Mouse (Mus musculus): ENCODE results near the gene Slc3a2. TPM values are rescaled to one million over a fixed set of nuclear protein-coding genes. Genes with fewer than 3 reads are reported as not detected.
"Not testable (repeated sequence)": the region's sequence is repeated elsewhere in the genome, so short reads cannot be mapped to it uniquely, and the experiment has no call there.

Slc3a2 gene
- polyA plus RNA-seq, 1 experiment = not detected

- under 1% methylated on average over 32 of the region's 32 CpGs for WGBS
- peaks cover 4% of the 10 kb centered on the region; the same call in 1 of the 2 replicates for H3K4me1 ChIP-seq (ENCODE audit: control insufficient read depth, insufficient read depth, low read length)
- H3K27ac ChIP-seq (ENCODE audit: insufficient read depth, low read depth, low read length) = peak within 1 kb of the TSS; percentile 59; the same call in 1 of the 2 replicates
- TF ChIP-seq POLR2A (IDR thresholded peaks at IDR 0.05; ENCODE audit: insufficient read depth, low read depth, low read length) (peak; percentile 79), CTCF (IDR thresholded peaks at IDR 0.05; ENCODE audit: insufficient read depth, low read depth, low read length) (no peak)
- H3K4me3 ChIP-seq (ENCODE audit: insufficient read depth, low read depth, low read length) = peak within 1 kb of the TSS; percentile 72
These were observed 12.4 kb upstream of the Slc3a2 start, which contains the start of gene Wdr74 for GRCm38 (mm10) chr19:8735389-8736159. Gene Wdr74, plus strand, starts transcription at chr19:8735827.

GRCm38 (mm10) chr19:8734334-8734733 is 11.2 kb upstream of the Slc3a2 start:
- H3K4me1 ChIP-seq (ENCODE audit: control insufficient read depth, insufficient read depth, low read length) = peaks cover 2% of the 10 kb centered on the region; the same call in 1 of the 2 replicates
- WGBS = 69% methylated on average over 3 of the region's 3 CpGs
- H3K27ac ChIP-seq (ENCODE audit: insufficient read depth, low read depth, low read length) = no peak overlapping the region
- no peak for TF ChIP-seq POLR2A (IDR thresholded peaks at IDR 0.05; ENCODE audit: insufficient read depth, low read depth, low read length)
- no peak for TF ChIP-seq CTCF (IDR thresholded peaks at IDR 0.05; ENCODE audit: insufficient read depth, low read depth, low read length)
- H3K4me3 ChIP-seq (ENCODE audit: insufficient read depth, low read depth, low read length) = no peak overlapping the region

DNA sequence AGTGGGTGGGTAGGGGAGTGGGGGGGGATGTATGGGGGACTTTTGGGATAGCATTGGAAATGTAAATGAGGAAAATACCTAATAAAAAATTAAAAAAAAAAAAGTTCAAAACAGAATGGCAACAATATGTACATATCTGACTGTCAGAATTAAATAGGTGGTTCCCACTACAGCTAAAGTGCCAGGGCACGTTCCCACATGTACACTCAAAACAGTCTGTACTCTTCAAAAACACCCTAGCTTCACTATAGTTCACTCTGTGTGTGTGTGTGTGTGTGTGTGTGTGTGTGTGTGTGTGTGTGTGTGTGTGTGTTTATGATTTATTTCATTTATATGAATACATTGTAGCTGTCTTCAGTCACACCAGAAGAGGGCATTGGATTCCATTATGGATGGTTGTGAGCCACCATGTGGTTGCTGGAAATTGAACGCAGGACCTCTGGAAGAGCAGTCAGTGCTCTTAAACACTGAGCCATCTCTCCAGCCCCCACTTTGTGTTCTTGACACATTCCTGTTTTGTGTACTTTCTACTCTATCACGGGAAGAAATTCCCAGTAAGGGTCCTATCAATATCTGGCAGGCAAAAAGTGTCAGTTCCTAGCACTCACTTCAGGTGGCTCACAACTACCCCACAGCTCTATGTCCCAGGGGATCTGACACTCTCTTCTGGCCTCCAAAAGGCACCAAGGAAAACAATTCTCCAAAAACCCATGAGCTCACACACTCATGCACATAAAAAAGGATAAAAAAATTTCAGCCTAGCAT is 5.3 kb upstream of the Slc3a2 start:
- WGBS = 50% methylated on average over 3 of the region's 3 CpGs

GRCm38 (mm10) chr19:8727495-8728114 is 4.4 kb upstream of the Slc3a2 start:
- no peak overlapping the region for H3K27ac ChIP-seq (ENCODE audit: insufficient read depth, low read depth, low read length)
- H3K4me1 ChIP-seq (ENCODE audit: control insufficient read depth, insufficient read depth, low read length) = no peaks in the 10 kb centered on the region
- TF ChIP-seq POLR2A (IDR thresholded peaks at IDR 0.05; ENCODE audit: insufficient read depth, low read depth, low read length) (no peak), CTCF (IDR thresholded peaks at IDR 0.05; ENCODE audit: insufficient read depth, low read depth, low read length) (no peak)
- 34% methylated on average over 5 of the region's 5 CpGs for WGBS
- no peak overlapping the region for H3K4me3 ChIP-seq (ENCODE audit: insufficient read depth, low read depth, low read length)

More for the DNA sequence above, 5.3 kb upstream of the Slc3a2 start:
- H3K4me1 ChIP-seq (ENCODE audit: control insufficient read depth, insufficient read depth, low read length); H3K4me3 ChIP-seq (ENCODE audit: insufficient read depth, low read depth, low read length); H3K27ac ChIP-seq (ENCODE audit: insufficient read depth, low read depth, low read length): not testable (repeated sequence)

GRCm38 (mm10) chr19:8726609-8727390 is 3.6 kb upstream of the Slc3a2 start:
- Histone ChIP-seq H3K4me3 (ENCODE audit: insufficient read depth, low read depth, low read length) (no peak overlapping the region), H3K4me1 (ENCODE audit: control insufficient read depth, insufficient read depth, low read length) (no peaks in the 10 kb centered on the region; the same call in 1 of the 2 replicates), H3K27ac (ENCODE audit: insufficient read depth, low read depth, low read length) (no peak overlapping the region)
- TF ChIP-seq POLR2A (IDR thresholded peaks at IDR 0.05; ENCODE audit: insufficient read depth, low read depth, low read length) (no peak), CTCF (IDR thresholded peaks at IDR 0.05; ENCODE audit: insufficient read depth, low read depth, low read length) (no peak)
- WGBS = 47% methylated on average over 3 of the region's 3 CpGs

DNA sequence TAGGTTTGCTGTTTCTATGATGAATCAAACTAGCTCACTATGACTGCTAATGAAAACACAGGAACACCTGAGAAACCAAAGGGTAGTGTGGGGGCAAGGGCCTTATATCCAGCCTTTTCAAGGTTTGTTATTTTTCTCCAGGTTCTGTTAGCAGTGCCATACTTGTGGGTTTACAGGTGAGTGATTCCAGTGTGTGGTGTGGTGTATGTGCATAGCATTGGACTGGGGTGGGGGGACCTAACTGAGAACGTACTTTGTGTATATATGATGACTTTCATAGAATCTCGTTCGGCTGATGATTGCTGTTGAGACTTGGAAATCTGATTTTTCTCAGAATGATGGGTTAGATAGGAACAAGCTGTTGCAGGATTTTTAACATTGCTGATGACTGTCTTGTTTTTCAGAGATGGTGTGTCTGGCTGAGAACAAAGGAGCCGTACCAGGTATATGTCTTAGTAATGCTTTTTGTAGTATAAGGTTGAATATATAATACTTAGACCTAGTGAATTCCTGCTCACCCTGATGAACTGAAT is 2.0 kb upstream of the Slc3a2 start:
- WGBS = 47% methylated on average over 4 of the region's 4 CpGs
- Histone ChIP-seq H3K4me1 (ENCODE audit: control insufficient read depth, insufficient read depth, low read length) (peaks cover 4% of the 10 kb centered on the region; the same call in 1 of the 2 replicates), H3K27ac (ENCODE audit: insufficient read depth, low read depth, low read length) (no peak overlapping the region), H3K4me3 (ENCODE audit: insufficient read depth, low read depth, low read length) (no peak overlapping the region)
- TF ChIP-seq CTCF (IDR thresholded peaks at IDR 0.05; ENCODE audit: insufficient read depth, low read depth, low read length) = no peak
- TF ChIP-seq POLR2A (IDR thresholded peaks at IDR 0.05; ENCODE audit: insufficient read depth, low read depth, low read length) = no peak

DNA sequence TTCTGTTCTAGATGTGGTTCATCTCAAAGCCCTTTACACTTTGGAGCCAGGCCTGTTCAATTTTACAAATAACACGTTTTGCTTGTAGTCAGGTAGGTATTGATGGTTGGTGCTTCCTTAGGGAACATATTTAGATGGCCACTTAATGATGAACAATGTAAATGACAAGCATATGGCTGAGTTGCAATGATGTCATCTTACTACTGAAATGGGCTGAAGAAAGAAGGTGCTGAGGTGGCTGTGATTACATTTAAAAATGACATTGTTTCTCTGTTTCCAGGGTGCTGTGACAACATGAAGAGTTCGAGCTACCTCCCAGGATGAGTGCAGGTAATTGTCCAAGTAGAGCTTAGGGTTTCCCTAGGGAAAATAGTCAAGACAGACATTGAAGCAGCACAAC is 1.2 kb upstream of the Slc3a2 start:
- peaks cover 4% of the 10 kb centered on the region; the same call in 1 of the 2 replicates for H3K4me1 ChIP-seq (ENCODE audit: control insufficient read depth, insufficient read depth, low read length)
- 7% methylated on average over 2 of the region's 2 CpGs for WGBS
- no peak for TF ChIP-seq POLR2A (IDR thresholded peaks at IDR 0.05; ENCODE audit: insufficient read depth, low read depth, low read length)
- TF ChIP-seq CTCF (IDR thresholded peaks at IDR 0.05; ENCODE audit: insufficient read depth, low read depth, low read length) = no peak

More for the DNA sequence above, 1.2 kb upstream of the Slc3a2 start:
- H3K4me3 ChIP-seq (ENCODE audit: insufficient read depth, low read depth, low read length) = no peak overlapping the region
- no peak overlapping the region for H3K27ac ChIP-seq (ENCODE audit: insufficient read depth, low read depth, low read length)

Data from olfactory bulb, adult 2 months (tissue).